Mouse (Mus musculus): ENCODE results near the gene Gm28043.

GRCm38 (mm10) chr17:29680921-29681320 lies 66.2 kb downstream of the Gm28043 start:
- TF ChIP-seq CTCF (IDR thresholded peaks at IDR 0.05; ENCODE audit: extremely low read depth, insufficient read depth, low read length) = no peak
- TF ChIP-seq POLR2A (IDR thresholded peaks at IDR 0.05; ENCODE audit: extremely low read depth, insufficient read depth, low read length) = no peak

Data from cortical plate, adult 2 months (tissue).